Mouse (Mus musculus): ENCODE measurements around the gene Bicral. TPM values are rescaled to one million over a fixed set of nuclear protein-coding genes. Genes with fewer than 3 reads are reported as not detected.
A peak's percentile ranks its signal among the peaks of the same experiment; 100 is the strongest.

The Bicral gene
- polyA plus RNA-seq (2015; fragmentation: Nextera tagmentation; extraction: Ambion mirVana): 3.0 and 3.4 TPM in 2 replicates

GRCm38 (mm10) chr17:46857903-46858748 lies at the start of gene Bicral:
Gene Bicral, minus strand, starts transcription at chr17:46858482.
- peak within 1 kb of the TSS; percentile 100 for H3K27ac ChIP-seq (replicated peaks)
- under 1% methylated on average over 46 of the region's 65 CpGs for WGBS
- ATAC-seq (ENCODE audit: extremely low read depth, insufficient number of reproducible peaks, low FRiP score, low TSS enrichment): peak; percentile 38; the same call in 1 of the 2 replicates

DNA sequence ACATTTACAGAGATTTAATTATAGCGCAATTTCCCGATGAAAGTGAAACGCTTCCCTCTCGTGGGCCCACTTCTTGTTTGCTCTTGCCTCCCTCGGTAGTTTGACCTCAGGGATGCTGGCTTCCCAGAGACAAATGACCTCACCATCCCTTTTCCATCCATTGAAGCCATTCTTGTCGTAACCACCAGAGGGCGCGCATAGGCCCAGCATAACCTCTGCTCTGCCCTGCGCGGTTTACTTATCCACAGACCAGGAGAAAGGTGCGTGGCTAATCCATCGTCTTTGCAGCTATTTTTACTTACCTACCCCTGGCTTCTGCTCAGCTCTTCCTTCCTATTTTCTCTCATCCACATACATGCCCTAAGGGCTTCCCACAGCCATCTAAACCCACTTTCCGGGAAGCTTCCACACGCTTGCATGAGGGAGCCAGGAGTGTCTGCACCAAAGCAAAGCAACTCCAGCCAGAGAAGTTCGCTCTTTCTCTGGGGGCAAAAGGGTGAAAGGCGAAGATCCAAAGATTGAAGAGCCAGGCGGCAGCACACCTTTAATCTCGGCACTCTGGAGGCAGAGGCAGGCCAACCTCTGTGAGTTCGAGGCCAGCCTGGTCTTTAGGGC lies 45.7 kb upstream of the Bicral start:
- H3K36me3 ChIP-seq: no peaks in the 10 kb centered on the region
- no peak overlapping the region for H3K27ac ChIP-seq (replicated peaks)
- H3K4me1 ChIP-seq: 0 out of 2 replicates have a peak, but pooled peaks cover 2% of the 10 kb centered on the region
- H3K9ac ChIP-seq: no peak overlapping the region
- H3K27me3 ChIP-seq (replicated peaks): no peaks in the 10 kb centered on the region
- peak overlapping the region; percentile 31; the same call in 1 of the 2 replicates for H3K4me2 ChIP-seq
- 20% methylated on average over 19 of the region's 19 CpGs for WGBS
- ATAC-seq (ENCODE audit: extremely low read depth, insufficient number of reproducible peaks, low FRiP score, low TSS enrichment): no peak; the same call in 1 of the 2 replicates
- H3K4me3 ChIP-seq: no peak overlapping the region
- H3K9me3 ChIP-seq: no peaks in the 10 kb centered on the region

More at GRCm38 (mm10) chr17:46857903-46858748, at the start of gene Bicral:
- H3K9ac ChIP-seq: peak within 1 kb of the TSS; percentile 100
- H3K4me2 ChIP-seq: peak within 1 kb of the TSS; percentile 83
- H3K4me1 ChIP-seq: peaks cover 31% of the 10 kb centered on the region
- no peaks in the 10 kb centered on the region for H3K9me3 ChIP-seq
- peak within 1 kb of the TSS; percentile 98 for H3K4me3 ChIP-seq
- no peaks in the 10 kb centered on the region for H3K36me3 ChIP-seq
- no peaks in the 10 kb centered on the region for H3K27me3 ChIP-seq (replicated peaks)

- H3K9ac ChIP-seq: no peak overlapping the region
- WGBS: 50% methylated on average over 2 of the region's 2 CpGs
- no peak for ATAC-seq (ENCODE audit: extremely low read depth, insufficient number of reproducible peaks, low FRiP score, low TSS enrichment)
- H3K4me2 ChIP-seq: no peak overlapping the region
- H3K4me1 ChIP-seq: peaks cover 2% of the 10 kb centered on the region; the same call in 1 of the 2 replicates
- H3K36me3 ChIP-seq: no peaks in the 10 kb centered on the region
- no peak overlapping the region for H3K4me3 ChIP-seq
- no peaks in the 10 kb centered on the region for H3K9me3 ChIP-seq
- H3K27me3 ChIP-seq (replicated peaks): no peaks in the 10 kb centered on the region
- no peak overlapping the region for H3K27ac ChIP-seq (replicated peaks)
These were observed 42.7 kb upstream of the Bicral start for GRCm38 (mm10) chr17:46900941-46901340.

DNA sequence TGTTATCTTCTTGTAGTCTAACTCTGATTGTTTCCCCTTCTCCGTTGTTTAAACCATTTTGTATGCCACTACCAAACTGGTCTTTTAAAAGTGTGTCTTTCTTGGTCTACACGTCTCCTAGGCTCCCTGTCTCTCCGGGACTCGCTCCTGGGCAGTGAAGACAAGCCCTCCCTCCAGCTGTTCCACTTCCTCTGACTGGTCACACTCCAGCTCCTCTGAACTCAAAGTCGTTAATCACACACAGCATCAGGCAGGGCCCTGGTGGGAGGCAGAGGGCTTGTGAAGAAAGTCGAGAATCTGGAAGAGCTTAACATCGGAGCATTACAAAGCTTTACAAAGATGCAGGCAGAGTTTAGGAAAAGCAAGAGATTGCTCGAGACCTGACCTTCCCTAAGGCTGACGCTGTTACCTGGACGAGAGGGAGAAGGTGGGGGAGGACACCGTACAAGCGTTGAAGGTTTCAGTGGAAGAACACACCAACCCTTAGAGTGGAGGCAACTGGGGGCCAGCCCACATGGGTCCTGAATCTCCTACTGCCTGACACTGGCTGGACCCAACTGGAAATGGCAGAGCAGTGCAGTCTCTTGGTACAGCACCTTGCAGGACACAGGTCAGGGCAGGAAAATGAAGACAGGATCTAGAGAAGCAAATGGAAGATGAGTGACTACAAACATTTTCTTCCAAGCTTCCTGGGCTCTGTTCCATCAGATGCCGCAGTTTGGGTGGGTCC lies 39.1 kb upstream of the Bicral start:
- H3K9ac ChIP-seq: no peak overlapping the region
- no peak for ATAC-seq (ENCODE audit: extremely low read depth, insufficient number of reproducible peaks, low FRiP score, low TSS enrichment)
- H3K27me3 ChIP-seq (replicated peaks): no peaks in the 10 kb centered on the region

DNA sequence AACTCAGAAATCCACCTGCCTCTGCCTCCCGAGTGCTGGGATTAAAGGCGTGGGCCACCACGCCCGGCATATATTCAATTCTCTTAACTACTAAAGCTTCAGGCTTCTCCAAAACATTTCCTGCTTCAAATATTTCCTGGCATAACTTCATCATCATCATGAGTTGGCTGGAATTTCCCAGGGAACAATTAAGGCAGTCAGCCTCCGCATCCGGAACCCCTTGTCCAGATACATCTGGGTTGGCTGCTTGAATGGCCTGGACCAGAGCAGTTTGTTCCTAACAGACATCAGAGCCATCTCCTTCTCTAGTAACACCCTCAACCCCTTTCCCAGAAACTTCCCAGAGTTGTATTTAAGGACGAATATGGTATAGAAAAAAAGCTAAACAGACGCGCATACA lies 37.1 kb upstream of the Bicral start:
- H3K27ac ChIP-seq (replicated peaks): no peak overlapping the region
- no peak overlapping the region for H3K9ac ChIP-seq
- no peaks in the 10 kb centered on the region for H3K9me3 ChIP-seq
- no peaks in the 10 kb centered on the region for H3K27me3 ChIP-seq (replicated peaks)
- no peak overlapping the region for H3K4me2 ChIP-seq
- H3K4me1 ChIP-seq: peaks cover 22% of the 10 kb centered on the region
- H3K36me3 ChIP-seq: peaks cover 18% of the 10 kb centered on the region
- no peak overlapping the region for H3K4me3 ChIP-seq
- ATAC-seq (ENCODE audit: extremely low read depth, insufficient number of reproducible peaks, low FRiP score, low TSS enrichment): no peak
- 91% methylated on average over 9 of the region's 9 CpGs for WGBS

More for the DNA sequence above, 39.1 kb upstream of the Bicral start:
- no peak overlapping the region for H3K4me2 ChIP-seq
- peaks cover 10% of the 10 kb centered on the region for H3K4me1 ChIP-seq
- no peaks in the 10 kb centered on the region for H3K9me3 ChIP-seq
- no peak overlapping the region for H3K27ac ChIP-seq (replicated peaks)
- peaks cover 15% of the 10 kb centered on the region for H3K36me3 ChIP-seq
- H3K4me3 ChIP-seq: no peak overlapping the region
- WGBS: 43% methylated on average over 13 of the region's 13 CpGs

- Histone ChIP-seq H3K4me1 (peaks cover 42% of the 10 kb centered on the region), H3K4me2 (peak overlapping the region; percentile 84), H3K27ac (replicated peaks) (peak overlapping the region; percentile 90), H3K27me3 (replicated peaks) (no peaks in the 10 kb centered on the region), H3K9ac (peak overlapping the region; percentile 92), H3K4me3 (peak overlapping the region; percentile 81), H3K9me3 (no peaks in the 10 kb centered on the region), H3K36me3 (peaks cover 18% of the 10 kb centered on the region)
- ATAC-seq (ENCODE audit: extremely low read depth, insufficient number of reproducible peaks, low FRiP score, low TSS enrichment): 0 out of 2 replicates have a peak, but pooled peaks have one; percentile 7
- 1% methylated on average over 63 of the region's 64 CpGs for WGBS
These were observed 32.7 kb upstream of the Bicral start for GRCm38 (mm10) chr17:46890843-46891594.

DNA sequence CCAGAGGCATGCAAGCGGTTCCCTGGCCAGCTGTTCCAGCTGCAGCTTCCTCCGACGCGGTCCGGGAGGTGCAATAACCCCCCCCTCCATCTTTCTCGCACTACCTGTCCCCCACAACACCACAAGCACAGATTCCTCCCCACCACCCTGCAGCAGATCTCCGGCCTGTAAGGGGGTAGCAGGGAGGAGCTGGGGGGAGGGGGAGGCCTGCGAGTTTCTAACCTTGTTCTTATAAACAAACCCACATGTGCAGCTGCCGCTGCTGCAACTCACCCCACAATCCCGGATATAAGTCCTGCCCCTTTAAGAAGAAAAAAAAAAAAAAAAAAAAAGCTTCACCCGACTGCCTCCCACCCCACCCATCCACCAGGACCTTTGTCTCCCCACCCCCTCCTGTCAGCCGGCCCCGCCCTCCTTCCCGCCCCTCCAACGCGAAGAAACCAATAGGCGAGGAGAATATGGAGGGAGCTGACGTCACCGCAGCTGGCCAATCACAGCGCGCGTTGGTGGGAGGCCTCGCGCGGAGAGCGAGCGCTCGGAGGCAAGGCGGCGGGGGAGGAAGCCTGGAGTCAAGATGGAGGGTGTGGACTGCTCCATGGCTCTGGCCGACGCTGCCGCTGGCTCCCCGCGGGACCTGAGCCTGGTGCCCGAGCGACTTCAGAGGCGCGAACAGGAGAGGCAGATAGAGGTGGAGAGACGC lies 32.0 kb upstream of the Bicral start, which contains the start of gene Tbcc:
Gene Tbcc, plus strand, starts transcription at position 569 of the 700 bp plus-strand sequence.
- WGBS: under 1% methylated on average over 40 of the region's 40 CpGs

GRCm38 (mm10) chr17:46889450-46890084 lies 31.3 kb upstream of the Bicral start:
- Histone ChIP-seq H3K36me3 (peaks cover 18% of the 10 kb centered on the region), H3K9me3 (no peaks in the 10 kb centered on the region), H3K4me2 (peak overlapping the region; percentile 78), H3K4me3 (peak overlapping the region; percentile 81), H3K4me1 (peaks cover 53% of the 10 kb centered on the region), H3K9ac (peak overlapping the region; percentile 85), H3K27me3 (replicated peaks) (no peaks in the 10 kb centered on the region), H3K27ac (replicated peaks) (peak overlapping the region; percentile 92)
- under 1% methylated on average over 44 of the region's 44 CpGs for WGBS
- peak; percentile 37; the same call in 1 of the 2 replicates for ATAC-seq (ENCODE audit: extremely low read depth, insufficient number of reproducible peaks, low FRiP score, low TSS enrichment)

More for the DNA sequence above, 32.0 kb upstream of the Bicral start, which contains the start of gene Tbcc:
- no peaks in the 10 kb centered on the region for H3K9me3 ChIP-seq
- ATAC-seq (ENCODE audit: extremely low read depth, insufficient number of reproducible peaks, low FRiP score, low TSS enrichment): peak; percentile 89
- peak within 1 kb of the TSS; percentile 84 for H3K4me2 ChIP-seq
- H3K36me3 ChIP-seq: peaks cover 18% of the 10 kb centered on the region
- no peaks in the 10 kb centered on the region for H3K27me3 ChIP-seq (replicated peaks)
- peaks cover 50% of the 10 kb centered on the region for H3K4me1 ChIP-seq
- H3K9ac ChIP-seq: peak within 1 kb of the TSS; percentile 92
- H3K4me3 ChIP-seq: peak within 1 kb of the TSS; percentile 81
- peak within 1 kb of the TSS; percentile 92 for H3K27ac ChIP-seq (replicated peaks)

DNA sequence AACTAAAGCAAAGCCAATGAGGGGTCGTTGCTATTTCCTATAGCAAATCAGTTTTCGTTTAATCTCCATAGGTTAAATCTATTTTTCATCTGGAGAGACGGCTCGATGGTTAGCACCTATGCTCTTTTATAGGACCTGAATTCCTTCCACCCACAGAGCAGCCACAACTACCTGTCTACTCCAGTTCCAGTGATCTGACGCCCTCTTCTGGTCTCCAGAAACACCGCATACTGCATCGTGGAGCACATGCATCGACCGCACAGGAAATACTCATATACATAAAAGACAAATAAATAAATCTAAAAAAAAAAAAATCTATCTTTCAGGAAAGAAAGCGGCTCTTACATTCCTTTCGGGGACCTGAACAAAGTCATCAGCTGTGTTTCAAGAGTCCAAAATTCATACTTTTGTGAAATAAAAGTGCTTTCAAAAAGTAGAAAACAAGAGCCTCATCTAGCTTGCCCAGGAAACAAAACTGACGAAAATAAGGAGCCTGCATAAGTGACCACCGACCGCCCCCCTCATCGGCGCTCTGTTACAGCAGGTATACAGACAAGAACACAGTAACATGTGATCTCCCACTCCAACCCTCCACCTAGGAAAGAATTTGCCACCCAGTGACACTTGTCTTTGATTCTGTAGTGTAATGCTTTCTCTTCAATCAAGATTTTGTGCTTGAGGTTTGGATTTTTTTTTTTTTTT lies 30.4 kb upstream of the Bicral start:
- peaks cover 5% of the 10 kb centered on the region for H3K27me3 ChIP-seq (replicated peaks)
- peak overlapping the region; percentile 78 for H3K4me2 ChIP-seq
- no peak for ATAC-seq (ENCODE audit: extremely low read depth, insufficient number of reproducible peaks, low FRiP score, low TSS enrichment)
- H3K4me3 ChIP-seq: peak overlapping the region; percentile 81
- no peaks in the 10 kb centered on the region for H3K9me3 ChIP-seq
- peaks cover 53% of the 10 kb centered on the region for H3K4me1 ChIP-seq
- 33% methylated on average over 16 of the region's 16 CpGs for WGBS
- H3K9ac ChIP-seq: peak overlapping the region; percentile 85
- H3K27ac ChIP-seq (replicated peaks): peak overlapping the region; percentile 92
- H3K36me3 ChIP-seq: peaks cover 15% of the 10 kb centered on the region

Measured in heart, embryonic 13.5 days (tissue).